Mouse (Mus musculus): ENCODE data around the gene Brd3os. TPM values are rescaled to one million over a fixed set of nuclear protein-coding genes. Genes with fewer than 3 reads are reported as not detected.

Gene Brd3os
- polyA plus RNA-seq, 1 experiment, result 1.9 TPM

DNA sequence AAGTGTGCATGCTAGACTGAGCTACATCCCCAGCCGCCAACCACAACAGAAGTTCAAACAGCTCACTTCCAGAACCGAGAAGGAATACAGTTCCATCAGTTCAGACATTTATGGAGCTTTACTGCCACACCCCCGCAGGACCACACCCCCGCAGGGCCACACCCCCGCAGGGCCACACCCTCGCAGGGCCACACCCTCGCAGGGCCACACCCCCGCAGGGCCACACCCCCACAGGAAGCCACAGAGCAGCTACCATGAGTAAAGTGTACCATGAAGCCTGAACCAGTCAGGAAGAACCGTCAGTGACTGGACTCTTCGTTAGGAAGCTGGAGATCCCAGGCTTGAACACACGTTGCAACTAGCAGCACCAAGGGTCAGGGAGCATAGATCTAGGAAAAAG is 3.8 kb upstream of the Brd3os start:
- no peak for TF ChIP-seq GATA1 (IDR thresholded peaks at IDR 0.05; ENCODE audit: low read length)

DNA sequence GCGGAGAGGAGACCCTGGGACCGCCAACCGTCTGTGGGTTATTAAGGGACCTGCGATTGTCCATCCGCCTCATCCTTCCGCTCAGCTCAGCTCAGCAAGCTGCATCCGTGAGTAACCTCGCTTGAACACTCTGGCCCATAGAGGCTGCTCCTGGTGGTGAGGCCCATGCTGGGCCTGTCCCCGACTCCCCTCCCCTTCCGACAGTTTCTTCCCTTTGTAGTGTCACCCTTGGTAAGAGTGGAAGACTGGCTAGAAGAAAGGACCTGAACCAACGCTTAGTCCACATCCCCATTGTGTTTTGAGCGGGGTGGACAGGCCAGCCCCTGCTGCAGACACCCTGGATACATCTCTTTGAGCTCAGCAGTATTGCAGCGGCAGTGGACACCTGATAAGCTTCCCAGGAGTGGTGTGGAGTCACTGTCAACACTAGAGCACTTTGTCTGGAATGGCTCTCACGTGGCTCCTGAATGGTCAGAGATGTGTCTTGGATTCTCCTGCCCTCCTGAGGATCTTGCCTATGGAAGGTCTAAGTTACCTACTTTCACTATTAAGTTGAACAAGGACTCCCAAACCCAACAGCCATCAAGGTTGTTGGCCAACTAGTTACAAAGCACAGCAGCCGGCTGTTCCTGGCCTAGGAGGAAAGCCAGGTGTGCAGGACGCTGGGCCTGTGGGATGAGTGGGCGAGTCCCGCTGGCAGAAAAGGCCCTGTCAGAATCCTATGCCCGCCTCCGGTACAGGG is 755 bp downstream of the Brd3os start:
- TF ChIP-seq GATA1 (IDR thresholded peaks at IDR 0.05; ENCODE audit: low read length), result no peak

DNA sequence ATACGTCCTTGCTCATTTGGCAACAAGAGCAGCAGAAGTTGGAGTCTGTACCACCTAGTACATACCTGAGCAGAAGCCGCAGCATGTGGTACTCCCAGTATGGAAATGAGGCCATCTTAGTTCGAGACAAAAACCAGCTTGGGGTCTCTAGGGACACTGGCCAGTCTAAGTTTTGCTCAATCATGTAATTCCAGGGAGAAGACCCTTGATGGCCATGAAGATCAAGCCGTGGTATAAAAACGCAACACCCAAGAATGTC is 1.3 kb downstream of the Brd3os start:
- TF ChIP-seq GATA1 (IDR thresholded peaks at IDR 0.05; ENCODE audit: low read length), result no peak

DNA sequence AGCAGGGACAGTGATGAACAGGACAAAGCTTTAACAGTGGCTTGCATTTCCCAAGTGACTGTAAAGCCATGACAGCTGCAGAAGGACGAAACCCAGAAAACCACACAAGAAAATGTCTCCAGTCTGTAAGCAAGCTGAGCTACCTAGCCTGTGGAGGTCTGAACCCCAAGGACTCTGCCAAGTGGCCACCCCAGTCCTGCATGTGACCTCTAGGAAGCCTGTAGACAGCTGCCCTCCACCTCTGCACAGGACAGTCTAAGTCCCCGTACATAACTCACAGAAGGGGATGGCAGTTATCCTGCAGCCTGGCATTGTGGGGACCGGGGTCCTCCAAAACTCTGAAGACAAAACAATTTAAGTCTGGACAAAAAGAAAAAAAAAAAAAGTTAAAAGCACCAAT is 3.8 kb downstream of the Brd3os start:
- TF ChIP-seq GATA1 (IDR thresholded peaks at IDR 0.05; ENCODE audit: low read length), result no peak

DNA sequence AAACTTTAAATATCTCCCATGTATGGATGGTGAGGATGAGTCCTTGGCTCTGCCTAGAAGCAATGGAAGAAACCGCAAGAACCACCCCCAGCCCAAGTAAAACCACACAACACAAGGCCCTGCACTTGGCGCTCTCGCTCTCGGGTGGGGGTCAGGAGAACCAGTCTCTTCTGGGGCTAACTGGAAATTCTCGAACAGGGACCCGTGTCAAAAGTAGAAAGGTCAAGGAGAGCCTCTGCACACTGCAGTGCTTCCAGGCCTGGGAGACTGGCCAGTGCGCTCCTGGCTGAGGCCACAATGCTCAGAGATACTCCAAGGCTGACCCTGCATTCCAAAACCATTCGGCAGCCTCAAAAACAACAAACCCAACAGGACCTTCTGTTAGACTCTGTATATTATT is 4.7 kb downstream of the Brd3os start:
- TF ChIP-seq GATA1 (IDR thresholded peaks at IDR 0.05; ENCODE audit: low read length), result no peak

DNA sequence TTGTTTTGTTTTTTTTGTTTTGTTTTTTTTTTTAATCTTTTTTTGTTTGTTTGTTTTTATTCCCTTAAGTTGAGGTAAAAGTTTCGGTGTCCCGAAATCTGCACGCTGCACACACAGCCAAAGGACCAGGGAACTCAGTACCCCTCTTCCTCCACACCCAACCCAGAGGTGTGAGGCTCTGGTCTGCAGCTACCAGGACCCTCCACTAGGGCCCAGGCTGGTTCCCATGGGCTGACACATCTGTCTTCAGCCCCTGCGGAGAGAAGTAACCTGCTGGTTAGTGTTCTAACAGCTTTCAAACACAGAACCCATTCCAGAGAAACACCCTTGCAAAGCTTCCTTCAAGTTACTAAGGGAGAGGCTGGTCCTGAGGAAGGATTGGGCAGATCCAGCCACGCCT is 5.7 kb downstream of the Brd3os start:
- no peak for TF ChIP-seq GATA1 (IDR thresholded peaks at IDR 0.05; ENCODE audit: low read length)

DNA sequence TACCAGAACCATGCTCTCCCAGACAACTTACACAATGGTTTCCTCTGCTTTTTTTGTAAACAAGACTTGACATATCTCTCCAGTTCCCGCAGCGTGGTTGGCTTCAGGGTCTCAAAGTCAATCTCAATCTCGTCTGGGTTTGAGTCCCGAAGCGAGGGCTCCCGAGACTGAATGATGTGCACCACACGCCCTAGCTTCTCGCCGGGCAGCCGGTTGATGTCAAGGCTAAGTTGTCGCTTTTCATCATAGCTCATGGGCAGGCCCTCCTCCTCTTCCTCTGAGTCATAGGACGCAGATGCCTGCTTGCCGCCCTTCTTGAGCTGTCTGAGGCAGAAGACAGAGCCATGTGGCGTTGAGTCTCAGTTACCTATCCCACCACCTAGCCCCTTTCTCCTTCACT is 8.1 kb downstream of the Brd3os start:
- TF ChIP-seq GATA1 (IDR thresholded peaks at IDR 0.05; ENCODE audit: low read length), result no peak

DNA sequence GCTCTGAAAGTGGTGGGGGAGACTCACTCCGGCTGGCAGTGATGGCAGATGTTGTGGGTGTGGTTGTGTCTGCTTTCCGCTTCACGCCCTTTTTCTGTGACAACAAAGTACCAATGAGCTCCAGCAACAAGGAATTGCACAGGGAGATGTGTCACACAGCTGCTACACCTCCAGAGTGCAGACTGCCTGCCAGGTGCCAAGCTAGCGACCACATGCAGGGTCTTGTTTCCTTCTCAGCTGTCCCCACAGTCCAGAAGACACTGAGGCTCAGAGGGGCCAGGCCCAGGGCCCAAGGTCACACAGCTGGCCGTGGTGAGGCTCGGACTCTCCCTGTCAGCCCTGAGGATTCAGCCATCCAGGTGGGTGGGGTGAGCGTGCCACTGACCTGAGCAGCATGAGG is 17.6 kb downstream of the Brd3os start:
- no peak for TF ChIP-seq GATA1 (IDR thresholded peaks at IDR 0.05; ENCODE audit: low read length)

DNA sequence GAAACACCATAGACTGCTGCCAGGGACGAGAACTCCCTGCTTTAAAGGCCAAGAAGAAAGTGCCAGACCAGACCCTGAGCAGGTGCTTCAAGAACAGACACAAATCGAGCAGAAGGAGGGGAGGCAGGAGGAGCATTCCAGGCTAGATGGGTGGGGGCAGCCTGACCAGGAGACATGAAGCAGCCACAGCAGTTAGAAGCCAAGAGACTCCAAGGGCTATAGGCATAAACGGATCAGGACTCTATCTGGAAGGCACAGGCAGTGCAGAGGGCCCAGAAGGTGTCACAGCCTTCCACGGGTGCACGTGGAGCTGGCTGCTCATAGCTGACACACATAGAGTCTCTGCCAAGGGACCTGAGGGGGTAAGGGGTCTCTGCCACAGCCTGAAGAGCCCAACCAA is 18.0 kb downstream of the Brd3os start:
- TF ChIP-seq GATA1 (IDR thresholded peaks at IDR 0.05; ENCODE audit: low read length), result no peak

DNA sequence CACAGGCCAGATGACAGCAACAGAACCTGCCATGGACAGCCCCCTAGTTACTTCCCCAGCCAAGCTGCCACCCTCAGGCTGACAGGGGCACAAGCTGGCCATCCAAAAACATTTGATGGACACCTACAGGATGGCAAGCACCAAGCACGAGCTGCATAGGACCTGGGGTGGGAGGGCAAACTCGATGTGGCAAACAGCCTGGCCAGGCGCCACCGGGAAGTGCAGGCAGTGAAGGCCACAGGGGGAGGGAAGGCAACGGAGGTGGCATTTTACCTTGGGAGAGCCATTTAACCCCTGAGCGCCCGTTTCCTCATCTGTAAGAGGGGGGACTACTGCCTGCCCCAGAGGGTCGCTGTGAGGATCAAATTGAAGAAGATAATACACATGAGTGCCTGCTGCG is 18.5 kb downstream of the Brd3os start:
- TF ChIP-seq GATA1 (IDR thresholded peaks at IDR 0.05; ENCODE audit: low read length), result no peak

DNA sequence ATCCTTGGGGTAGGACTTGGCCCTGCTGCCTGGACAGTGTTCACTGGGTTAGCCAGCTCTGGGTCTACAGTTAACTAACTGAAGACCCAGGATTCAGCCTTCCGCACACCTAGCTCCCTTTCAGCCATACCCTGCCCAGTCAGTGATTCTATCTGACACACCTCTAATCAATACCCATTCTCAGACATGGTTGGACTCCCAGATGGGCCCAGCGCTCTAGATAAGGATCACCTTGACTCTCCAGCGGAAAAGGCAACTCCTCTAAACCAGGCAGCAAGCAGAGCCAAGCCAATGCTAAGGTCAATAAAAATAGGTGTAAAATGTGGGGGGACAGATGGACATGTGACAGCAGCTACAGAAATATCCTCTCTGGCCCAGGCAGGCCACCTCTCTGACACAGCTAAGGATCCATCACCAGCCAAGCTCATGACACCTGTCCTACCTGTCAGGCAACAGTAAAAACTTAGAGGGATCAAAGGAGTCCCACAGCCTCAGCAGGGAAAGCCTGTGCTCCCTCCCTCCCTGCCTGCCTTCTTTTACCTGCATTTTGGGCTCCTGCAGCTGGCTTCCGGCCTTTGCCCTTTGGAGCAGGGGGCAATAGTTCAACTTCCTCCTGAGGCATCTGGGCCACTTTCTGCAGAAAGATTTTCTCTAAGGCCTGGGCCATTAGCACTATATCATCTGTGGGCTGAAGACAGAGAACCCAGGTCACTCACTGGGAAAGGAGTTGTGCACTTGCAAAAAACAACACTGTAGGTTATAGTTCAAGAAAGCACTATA is 19.9 kb downstream of the Brd3os start:
- no peak for TF ChIP-seq GATA1 (IDR thresholded peaks at IDR 0.05; ENCODE audit: low read length)

DNA sequence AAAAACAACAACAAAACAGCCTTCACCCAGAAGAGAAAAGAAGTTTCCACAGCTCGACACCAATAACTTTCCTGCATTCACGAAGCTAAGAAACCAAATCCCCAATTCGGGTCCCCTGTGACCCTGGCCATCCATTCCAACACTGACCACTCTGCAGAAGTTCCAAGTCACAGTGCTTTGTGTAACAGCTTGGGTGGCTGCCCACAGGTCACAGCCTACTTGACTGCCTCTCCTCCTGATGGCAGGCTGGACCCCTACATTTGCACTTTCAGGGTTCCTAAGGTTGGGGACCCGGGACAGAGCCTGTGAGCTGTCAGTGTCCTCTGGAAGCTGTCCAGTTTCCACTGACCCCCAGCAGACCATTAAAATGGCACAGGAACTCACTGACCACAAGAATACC is 20.8 kb downstream of the Brd3os start:
- no peak for TF ChIP-seq GATA1 (IDR thresholded peaks at IDR 0.05; ENCODE audit: low read length)

DNA sequence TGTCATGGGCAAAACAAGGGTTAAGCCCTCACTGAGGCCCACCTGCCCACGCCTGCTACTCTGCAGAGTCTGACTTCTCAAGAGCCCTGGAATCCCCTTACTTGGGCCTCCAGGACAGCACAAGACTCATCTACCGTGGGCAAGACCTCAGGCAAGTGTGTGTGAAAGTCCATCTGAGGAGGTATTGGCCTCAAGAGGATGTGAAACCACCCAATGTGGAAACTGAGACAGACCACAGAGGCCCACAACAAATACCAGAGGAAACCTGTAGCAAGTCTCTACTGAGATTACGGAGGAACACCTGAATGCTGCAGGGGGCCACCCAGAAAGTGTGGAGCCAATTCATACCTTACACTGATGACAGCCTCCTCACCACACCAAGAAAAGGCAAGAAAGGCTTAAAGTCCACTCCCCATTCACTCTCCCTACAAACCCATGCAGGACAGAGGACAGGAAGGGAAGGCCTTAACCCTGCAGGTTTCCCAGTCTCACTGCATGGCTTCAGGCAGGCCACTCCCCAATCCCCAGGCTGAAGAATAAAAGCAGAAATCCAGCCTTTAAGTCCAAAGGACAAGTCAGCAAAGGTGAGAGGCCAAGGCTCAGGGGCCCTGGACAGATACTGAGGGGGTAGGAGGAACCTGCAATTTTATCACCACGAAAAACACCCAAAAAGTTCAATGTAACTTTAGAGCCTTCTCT is 27.3 kb downstream of the Brd3os start:
- no peak for TF ChIP-seq GATA1 (IDR thresholded peaks at IDR 0.05; ENCODE audit: low read length)

DNA sequence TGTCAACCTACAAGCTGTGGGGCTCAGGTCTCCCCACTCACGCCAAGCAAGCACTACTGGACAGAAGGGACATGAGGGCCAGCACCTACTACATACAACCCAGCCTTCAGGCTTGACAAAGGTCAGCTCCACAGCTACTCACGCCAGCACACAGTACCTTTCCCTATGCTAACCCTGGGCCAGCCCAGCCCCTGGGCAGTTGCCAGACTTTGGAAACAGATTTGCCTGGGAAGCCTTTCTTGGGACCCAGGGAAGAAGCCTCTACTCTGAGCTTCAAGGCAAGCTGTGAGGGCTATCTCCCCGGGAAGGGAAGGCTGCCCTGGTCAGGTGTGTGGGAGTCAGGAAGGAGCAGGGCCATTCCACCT is 27.8 kb downstream of the Brd3os start:
- TF ChIP-seq GATA1 (IDR thresholded peaks at IDR 0.05; ENCODE audit: low read length), result no peak

DNA sequence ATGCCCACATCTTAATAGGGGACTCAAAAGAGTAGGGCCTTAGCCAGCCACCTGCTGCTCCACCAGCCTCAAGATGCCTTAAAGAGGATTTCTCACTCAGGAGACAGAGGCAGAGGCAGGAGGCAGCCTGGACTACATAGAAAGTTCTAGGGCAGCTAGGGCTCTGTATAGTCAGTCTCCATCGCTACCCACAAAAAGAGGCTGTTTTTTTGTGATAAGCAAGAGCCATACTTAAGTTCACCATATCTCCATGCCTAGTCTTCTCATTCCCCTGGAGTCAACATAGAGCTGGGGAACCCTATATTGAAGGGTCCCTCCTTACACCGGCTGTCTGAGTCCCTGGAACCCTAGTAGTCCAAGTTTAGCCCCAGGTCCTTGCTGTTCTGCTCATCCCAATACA is 28.4 kb downstream of the Brd3os start:
- no peak for TF ChIP-seq GATA1 (IDR thresholded peaks at IDR 0.05; ENCODE audit: low read length)

DNA sequence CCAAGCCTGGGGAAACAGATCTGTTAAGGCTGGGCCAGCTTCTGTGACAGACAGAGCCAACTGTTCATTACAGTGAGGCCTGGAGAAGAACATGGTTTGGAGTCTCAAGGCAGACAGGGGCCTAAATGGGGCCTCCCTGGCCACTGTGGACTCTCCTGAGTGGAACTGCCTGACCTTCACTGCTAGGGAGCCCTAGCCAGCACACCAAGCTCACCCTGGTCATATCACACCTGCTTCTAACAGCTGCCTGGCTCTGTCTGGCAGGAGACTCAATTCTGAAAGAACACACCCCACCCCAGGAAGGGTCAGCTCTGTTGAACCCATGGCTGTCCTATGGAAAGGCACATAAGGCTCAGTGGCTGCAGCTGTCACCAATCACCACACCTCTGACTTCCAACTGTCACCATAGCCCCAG is 29.1 kb downstream of the Brd3os start:
- TF ChIP-seq GATA1 (IDR thresholded peaks at IDR 0.05; ENCODE audit: low read length), result no peak
